Mouse (Mus musculus) telencephalon, adult 2 months (tissue): ENCODE results near the gene Cldn5.

Experiments
- DNase-seq: peaks from one replicate; pipeline ENCODE4 v3.0.0-alpha.2; 2011; ENCODE audit warnings: low read depth, low spot score

Cldn5 gene

DNA sequence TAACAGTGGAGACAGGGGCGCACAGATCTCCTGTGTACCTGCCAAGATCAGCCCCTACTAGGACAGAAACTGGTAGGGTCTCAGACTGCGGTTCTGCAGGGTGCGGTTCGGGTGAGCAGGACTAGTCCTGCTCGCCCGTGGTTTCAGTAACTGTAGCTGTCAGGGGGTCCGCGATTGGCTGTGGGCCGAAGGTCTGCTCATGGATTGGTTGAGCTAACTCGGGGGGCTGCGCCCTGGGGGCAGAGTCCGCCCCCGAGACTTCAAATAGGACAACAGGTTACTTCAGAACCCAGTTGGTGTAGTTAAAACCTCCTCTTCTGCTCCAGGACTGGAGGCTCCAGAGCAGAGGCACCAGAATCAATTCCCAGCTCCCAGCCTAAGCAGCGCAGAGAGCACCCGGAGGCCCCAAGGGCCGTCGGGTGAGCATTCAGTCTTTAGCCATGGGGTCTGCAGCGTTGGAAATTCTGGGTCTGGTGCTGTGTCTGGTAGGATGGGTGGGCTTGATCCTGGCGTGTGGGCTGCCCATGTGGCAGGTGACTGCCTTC, at the start of gene Cldn5:
TSS of gene Cldn5 (plus strand) at position 292 of the 545 bp plus-strand sequence.
- no peak for DNase-seq

DNA sequence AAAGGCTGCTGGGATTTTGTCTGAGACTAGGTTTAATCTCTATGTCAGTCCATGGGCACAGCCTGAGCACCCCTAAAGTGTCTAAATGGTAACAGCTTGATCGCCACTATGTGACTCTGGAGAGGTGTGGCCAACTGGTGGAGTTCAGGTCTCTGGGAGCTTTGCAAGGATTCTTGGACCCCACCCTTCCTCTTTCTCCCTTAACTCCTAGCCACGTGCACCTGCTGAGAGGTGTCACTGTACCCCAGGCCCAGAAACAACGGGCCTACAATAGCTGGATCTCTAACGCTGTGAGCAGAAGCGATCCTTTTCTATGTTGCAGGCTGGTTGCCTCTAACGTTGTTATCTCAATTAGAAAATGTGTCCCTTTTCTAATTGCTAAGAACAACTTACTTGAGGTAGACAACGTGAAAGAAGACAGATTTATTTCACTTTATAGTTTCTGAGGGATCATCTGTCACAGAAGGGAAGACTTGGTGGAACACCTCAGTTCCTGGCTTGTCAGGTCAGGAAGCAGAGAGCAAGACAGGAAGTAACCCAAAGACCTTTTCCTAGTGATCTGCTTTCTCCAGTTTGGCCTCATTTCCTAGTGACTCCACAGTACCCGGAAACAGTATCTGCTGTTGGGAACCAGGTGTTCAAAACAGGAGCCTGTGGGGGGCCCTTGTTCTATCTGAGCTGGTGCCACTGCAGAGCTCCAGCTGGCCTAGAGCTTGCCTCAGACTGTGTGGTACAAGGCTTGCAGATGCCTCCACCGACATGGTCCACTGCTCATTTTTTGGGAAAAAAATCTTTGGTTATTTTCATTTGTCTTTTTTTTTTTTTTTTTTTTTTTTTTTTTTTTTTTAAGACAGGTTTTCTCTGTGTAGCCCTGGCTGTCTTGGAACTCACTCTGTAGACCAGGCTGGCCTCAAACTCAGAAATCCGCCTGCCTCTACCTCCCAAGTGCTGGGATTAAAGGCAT, 48.8 kb upstream of the Cldn5 start:
- no peak for DNase-seq

DNA sequence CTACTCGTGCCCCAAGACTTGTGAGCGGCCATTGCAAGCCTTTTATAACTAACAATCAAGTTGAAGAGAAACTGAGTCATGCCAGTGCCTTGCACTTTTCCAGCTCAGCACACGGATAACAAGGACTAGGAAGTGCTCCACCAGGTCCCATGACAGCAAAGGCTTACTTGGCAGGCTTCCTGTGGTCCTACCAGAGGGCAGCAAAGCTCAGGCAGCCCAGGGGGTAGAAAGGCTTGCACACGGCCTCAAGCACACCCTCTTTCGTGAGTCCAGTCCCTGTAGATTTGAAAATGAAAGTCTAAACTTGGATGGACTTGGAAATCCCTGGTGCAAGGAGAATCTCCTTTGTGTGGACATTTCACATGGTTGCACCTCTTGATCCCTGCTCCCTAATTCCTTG, 47.5 kb upstream of the Cldn5 start:
- no peak for DNase-seq

DNA sequence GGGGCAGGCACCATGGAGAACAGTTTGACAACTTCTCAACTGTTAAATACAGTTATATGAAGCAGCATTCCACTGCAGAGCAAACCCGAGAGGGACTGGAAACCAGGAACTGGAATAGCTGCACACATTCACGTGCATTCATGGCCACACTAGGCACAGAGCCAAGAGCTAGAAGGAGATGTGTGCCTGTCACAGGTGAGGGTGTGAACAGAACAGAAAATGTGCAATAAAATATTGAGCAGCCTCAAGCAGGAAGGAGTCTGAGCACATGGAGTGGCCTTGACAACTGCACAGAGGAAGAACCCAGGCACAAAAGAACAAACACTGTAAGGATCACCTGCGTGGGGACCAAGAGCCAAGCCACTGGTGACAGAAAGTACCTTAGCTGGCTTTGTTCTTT, 46.0 kb upstream of the Cldn5 start:
- DNase-seq = no peak

DNA sequence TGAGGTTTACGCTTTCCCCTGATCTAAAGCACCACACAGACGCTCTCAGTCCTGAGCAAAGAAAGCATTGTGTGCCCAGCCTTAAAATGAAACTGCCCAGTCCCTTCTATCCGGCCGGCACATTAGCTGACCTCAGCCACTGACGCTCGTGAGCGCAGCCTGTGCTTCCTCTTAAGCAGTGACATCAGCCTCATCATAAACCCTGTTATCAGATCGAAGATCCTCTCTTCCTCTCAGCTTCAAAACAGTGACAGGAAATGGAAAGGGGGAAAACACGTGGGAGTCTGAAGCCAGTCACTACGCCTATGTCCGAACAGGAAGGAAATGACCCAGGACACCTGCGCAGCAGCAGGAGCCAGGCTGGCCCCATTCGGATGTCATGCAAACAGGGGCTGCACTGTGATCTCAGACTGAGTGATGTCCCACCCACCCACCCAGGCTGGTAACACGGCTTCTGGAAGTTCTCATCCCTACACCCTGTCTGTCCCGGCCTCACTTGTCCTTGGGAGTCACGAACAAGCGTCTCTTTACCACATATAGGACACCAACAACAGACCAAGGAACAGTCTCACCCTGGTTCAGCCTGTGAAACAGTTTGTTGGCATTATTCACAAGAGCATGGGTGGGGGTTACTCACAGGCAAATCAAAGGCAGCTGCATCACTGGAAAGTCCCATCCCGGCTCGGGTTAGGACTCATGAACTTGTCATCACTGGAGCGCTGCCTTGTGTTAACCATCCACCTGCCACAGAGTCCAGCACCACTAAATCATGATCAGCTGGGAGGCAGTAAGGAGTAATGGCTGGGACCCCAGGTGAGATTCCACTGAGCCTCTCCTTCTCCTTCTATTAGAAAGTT, 43.3 kb upstream of the Cldn5 start:
- no peak for DNase-seq

DNA sequence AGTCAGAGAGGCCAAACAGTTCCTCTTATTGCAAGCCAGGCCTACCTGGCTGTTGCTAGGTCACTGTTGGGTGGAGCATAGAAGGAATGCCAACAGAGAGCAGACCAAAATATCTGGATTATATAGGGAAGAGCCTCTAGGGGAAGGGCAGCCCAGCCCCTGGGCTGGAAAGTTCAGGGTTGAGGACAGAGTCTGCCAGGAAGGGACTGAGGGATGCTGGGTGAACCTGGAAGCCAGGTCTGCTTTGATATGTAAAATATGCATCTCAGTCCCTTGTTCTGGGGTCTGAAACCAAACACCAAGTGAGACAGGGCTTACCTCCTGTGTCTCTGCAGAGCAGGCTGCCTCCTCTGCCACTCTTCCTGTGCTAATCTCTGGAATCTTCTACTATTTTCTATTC, 38.3 kb upstream of the Cldn5 start:
- DNase-seq = no peak

DNA sequence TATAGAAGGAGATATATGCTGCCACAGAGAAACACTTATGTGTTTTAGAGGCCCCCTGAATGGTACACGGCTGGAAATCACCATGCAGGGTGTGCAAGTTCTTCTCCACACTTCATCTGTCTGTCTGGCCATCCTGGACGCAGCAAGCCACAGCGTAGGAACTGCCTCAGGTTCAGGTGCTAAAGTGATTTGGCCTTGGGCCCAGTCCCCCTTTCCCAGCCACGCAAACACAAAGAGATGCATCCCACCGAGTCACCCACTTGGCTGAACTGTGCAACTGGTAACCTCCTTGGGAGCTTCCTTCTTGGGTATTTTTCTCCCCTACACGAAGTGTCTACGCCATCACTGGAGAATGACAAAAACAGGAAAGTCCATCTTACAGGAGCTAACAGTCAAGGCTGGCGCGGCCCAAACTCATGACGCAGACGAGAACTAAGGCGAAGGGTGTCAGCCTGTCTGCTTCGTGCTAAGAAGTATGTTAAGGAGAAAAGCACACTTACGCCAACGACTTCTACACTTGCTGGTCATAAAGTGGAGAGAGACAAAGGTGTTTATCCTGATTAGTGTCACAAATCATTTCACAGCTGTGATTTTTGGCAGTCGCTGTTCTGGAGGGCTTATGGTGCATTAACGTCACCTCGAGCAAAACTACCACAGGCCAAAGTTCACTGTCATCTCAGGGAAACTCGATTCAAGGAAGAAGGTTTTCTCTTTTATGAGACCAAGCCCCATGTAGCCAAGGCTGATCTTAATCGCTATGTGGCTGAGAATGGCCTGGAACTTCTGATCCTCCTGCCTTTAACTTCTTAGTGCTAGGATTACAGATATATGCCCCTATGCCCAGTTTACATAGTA, 30.2 kb upstream of the Cldn5 start:
- DNase-seq = no peak

DNA sequence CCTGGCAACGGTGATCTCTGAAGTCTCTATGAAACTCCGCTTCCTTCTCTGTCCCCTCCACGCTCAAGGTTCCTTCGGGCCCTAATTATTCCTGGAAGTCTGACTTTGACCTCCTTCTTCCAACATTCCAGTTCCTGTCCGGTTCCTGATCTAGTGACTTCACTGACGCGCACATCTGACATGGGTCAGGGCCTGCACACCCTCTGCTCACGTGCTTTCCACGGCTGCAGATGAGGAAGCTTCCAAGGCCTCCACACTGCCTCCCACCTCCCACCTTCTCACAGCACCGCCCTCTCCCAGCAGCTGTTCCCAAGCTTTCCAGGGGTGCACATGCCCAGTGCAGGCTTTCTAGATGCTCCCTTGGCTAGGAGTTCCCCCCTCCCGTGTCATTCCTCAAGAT, 25.5 kb upstream of the Cldn5 start:
- no peak for DNase-seq

DNA sequence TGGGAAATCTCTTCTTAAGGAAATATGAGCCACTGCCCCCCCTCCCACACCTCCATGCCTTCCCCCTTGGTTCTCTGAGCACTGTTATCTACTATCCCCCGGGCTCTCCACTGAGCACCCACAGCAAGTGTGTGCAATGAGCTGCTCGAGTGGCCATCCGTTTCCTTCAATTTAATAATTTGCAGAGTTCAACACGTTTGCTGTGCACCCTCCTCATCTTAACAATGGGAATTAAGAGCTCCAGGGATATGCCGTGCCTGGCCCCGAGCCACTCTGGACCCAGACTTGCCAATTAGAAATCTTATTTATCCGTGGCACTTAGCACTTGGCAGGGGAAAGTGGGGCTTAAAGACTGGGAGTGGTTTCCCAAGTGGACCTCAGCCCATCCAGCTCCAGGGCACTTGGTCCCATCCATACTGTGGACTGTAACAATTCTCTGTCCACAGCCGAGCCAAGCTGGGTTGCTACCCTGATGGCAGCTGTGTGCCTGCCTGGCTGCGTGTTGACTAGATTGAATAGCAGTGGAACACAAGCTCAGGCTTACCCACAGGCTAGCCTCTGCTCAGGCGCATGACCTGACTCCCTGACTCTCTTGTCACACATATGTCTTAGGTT, 24.7 kb upstream of the Cldn5 start:
- DNase-seq = no peak

DNA sequence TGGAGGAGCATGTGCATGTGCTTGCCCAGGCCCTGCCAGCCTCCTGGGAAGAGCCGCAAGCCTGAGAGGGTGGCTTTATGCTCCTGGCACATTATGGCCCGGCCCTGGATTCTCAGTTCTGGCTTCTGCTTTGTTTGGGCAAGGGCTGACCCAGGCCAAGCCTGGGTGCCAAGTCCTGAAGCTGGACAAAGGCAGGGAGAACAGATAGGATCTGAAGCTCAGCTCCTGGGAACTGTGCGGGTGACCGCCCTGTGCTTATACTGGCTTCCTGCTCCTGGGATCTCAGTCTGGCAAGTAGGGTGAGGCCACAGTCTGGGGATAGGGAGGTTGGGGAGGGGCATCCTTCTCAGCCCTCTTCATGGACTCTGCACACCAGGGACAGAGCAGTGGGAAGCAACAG, 14.9 kb upstream of the Cldn5 start:
- no peak for DNase-seq

DNA sequence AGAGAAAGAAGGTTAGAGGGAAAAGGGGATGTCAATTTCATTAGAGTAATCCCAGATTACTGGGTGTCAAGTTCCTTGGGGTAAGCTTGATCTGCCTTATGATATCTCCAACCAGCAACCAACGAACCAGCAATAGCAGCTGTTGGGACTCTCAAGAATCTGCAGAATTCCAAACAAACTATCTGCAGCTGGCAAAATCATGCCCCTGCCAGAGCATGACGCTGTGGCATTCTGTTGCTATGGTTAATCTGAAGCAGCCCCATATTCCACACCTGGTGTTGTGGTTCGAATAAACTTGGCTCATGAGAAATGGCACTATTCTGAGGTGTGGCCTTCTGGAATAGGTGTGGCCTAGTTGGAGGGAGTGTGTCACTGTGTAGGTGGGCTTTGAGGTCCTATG, 13.7 kb upstream of the Cldn5 start:
- DNase-seq = no peak

DNA sequence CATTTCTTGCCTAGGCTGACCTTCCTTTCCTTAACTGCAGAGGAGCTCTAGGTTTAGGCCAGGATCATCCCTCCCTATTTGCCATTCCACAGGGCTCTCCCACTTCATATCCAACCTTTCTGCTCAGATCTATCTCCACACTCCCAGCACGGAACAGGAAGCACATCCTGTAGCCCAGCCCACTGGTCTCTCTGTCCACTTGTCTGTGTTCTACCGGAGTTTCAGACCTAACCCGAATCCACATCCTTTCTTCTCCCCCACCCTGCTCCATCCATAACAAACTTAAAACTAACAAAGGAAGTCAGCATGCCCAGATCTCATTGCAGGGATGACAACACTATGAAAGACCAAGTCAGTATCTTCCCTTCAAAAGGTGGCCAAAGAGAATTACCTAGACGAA, 10.3 kb upstream of the Cldn5 start:
- DNase-seq = no peak

DNA sequence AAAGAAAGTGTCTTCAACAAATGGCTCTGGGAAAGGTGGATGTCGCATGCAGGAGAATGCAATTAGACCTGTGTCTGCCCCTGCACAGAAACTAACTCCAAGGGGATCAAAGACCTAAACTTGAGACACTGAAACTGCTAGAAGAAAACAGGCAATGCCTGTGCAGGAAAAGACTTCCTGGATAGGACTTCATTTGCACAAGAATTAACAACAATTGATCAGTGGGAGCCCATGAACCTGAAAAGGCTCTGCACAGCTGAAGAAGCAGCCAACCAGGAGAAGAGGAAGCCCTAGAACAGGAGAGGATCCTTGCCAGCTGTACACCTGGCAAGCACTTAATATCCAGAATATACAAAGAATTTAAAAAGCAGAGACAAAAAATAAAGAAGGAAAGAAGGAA, 7.1 kb upstream of the Cldn5 start:
- DNase-seq = no peak

DNA sequence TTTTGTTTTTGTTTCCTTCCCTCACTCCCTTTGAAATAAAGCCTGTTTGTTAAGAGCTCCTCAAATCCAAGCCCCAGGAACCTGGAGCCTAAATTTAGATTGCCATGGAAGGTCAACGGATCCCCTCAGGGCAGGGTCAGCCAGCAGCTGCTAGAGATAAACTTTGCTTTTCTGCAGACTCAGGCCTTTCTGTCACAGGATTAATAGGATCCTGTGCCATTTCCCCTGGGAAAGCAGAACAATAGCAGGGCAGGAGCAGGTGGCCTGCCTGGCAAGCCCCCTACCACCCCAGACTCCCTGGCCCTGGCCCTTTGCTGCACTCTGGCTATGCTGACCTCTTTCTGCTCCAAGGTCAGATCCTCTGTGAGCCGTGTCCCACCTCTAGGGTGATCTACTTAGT, 2.7 kb upstream of the Cldn5 start:
- no peak for DNase-seq

DNA sequence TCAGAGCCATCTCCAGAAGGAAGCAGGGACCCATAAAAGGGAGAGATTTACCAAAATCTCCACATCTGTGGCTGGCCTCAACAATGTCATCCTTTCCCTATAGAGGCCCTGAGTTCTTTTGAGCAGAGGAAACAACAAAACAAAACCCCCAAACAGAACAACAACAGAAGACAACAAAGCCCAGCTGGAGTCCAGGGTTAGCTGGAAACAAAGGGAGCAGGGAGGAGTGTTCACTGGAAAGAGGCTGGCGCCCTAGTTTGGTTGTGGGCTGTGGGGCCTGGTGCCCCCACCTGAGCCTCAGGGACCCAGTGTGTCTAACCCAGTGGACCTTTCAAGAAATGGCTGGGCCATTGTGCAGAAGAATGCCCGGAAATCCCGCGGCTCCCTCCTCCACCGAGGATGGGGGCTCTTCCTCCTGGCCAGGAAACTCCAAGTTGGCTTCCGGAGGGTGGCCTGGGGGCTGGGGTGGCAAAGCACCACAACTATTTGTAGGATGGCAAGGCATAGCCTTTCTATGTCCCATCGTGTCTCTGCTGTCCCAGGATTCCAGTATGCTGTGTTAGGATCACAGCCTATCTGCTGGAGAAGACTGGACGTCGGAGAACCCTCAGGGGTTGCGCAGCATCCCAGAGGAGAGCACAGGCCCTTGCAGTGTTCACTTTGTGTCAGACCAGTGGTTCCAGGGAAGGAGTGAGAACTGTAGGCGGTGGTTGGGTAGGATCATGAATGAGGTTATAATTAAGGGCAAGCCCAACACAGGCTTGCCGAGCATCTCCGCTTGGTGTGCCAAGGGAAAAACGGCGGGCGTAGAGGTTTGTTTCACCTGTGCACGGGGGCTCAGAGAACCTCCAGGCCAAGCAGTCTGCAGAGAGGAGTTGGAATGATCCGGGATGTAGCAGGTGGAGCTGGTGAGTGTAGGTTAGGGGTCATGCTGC, 759 bp upstream of the Cldn5 start:
- no peak for DNase-seq

DNA sequence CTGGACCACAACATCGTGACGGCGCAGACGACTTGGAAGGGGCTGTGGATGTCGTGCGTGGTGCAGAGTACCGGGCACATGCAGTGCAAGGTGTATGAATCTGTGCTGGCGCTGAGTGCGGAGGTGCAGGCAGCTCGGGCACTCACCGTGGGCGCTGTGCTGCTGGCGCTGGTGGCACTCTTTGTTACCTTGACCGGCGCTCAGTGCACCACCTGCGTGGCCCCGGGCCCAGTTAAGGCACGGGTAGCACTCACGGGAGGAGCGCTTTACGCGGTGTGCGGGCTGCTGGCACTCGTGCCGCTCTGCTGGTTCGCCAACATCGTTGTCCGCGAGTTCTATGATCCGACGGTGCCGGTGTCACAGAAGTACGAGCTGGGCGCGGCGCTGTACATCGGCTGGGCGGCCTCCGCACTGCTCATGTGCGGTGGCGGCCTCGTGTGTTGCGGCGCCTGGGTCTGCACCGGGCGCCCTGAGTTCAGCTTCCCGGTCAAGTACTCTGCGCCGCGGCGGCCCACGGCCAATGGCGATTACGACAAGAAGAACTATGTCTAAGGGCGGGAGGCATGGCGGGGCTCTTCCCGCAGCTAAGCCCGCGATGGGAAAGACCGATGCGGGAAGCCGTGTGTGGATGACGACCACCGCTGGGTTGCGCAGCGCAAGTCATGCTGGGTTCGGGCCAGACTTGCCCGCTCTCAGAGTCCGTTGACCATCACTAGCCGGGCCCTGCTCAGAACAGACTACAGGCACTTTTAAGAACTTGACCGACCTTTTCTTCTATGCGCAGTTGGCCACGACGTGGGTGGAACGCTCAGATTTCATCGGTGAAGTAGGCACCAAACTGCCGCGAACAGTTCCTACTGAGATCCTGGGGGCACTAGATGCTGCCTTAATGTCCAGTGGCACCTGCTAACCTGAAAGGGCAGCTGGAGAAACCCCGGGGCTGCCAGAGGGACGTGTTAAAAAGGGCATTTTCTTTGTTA, 744 bp downstream of the Cldn5 start:
- no peak for DNase-seq

DNA sequence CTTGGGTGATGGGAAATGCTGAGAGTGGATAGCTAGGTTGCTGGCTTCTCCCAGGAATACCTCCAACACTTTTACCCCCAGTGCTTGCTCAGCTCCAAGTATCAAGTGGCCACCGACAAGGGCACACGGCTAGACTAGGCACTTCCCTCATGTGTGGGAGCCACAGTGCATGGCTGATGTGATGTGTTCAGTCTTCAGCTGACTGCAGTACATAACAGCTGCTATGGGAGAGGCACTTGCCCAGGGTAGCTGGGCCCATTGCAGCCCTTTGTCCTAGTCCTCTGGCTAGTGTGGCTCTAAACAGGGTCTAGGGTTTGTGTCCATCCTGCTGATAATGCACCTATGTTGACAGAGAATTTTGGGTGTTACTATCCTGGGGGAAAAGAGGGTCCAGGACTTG, 1.8 kb downstream of the Cldn5 start:
- no peak for DNase-seq

DNA sequence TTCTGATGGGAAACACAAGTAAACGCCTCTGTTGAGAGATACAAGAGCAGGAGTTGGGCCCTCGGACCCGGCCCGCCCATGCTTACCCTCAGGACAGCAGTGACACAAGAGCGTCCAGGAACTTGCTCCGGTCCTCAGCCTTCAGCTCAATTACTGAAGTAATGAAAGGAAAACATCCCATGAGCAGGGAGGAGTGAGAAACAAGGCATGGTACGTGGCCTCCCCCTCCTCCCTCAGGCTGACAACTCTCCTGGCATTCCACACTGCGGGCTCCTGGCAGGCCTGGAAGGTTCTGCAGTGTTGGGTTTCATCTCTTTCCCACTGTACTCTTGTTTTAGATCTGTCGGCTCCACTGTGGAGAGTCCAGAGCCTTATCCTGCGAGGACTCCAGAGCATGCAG, 5.2 kb downstream of the Cldn5 start:
- DNase-seq = no peak

DNA sequence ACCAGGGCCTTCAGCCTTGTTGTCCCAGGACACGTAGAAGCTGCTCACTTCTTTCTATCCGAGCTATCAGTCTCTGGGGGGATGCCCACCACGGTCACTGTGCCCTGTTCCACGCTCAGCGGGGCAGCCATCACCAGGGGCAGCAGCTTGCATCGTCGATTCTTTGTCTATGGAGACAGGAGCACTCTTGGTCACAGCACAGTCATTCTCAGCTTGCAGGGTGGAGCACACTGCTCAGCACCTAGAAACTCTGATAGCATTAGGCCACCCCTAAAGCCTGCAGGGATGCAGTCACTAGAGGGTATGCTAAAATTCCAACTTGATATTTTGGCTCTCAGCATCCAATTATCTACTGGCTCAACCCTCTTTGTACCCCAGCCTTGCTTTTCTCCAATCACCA, 8.4 kb downstream of the Cldn5 start:
- DNase-seq = no peak
